Mouse (Mus musculus): Measurements from ENCODE around the gene Aasdh.

Gene Aasdh

GRCm38 (mm10) chr5:76844618-76845186 lies 60.6 kb downstream of the Aasdh start:
- no peak for ATAC-seq (ENCODE audit: insufficient number of reproducible peaks, low FRiP score, low TSS enrichment)

- ATAC-seq (ENCODE audit: insufficient number of reproducible peaks, low FRiP score, low TSS enrichment): no peak
These were observed 61.4 kb downstream of the Aasdh start for GRCm38 (mm10) chr5:76843851-76844419.

GRCm38 (mm10) chr5:76843448-76843847 lies 61.9 kb downstream of the Aasdh start:
- ATAC-seq (ENCODE audit: insufficient number of reproducible peaks, low FRiP score, low TSS enrichment): peak; percentile 65; the same call in 1 of the 2 replicates

GRCm38 (mm10) chr5:76841859-76842258 lies 63.5 kb downstream of the Aasdh start:
- no peak for ATAC-seq (ENCODE audit: insufficient number of reproducible peaks, low FRiP score, low TSS enrichment)

- ATAC-seq (ENCODE audit: insufficient number of reproducible peaks, low FRiP score, low TSS enrichment): no peak
These were observed 65.5 kb downstream of the Aasdh start for GRCm38 (mm10) chr5:76839786-76840185.

GRCm38 (mm10) chr5:76837018-76837417 lies 68.3 kb downstream of the Aasdh start:
- ATAC-seq (ENCODE audit: insufficient number of reproducible peaks, low FRiP score, low TSS enrichment): no peak

- ATAC-seq (ENCODE audit: insufficient number of reproducible peaks, low FRiP score, low TSS enrichment): no peak
These were observed 72.6 kb downstream of the Aasdh start for GRCm38 (mm10) chr5:76832529-76833210.

- no peak for ATAC-seq (ENCODE audit: insufficient number of reproducible peaks, low FRiP score, low TSS enrichment)
These were observed 76.6 kb downstream of the Aasdh start for GRCm38 (mm10) chr5:76828527-76829240.
